Mouse (Mus musculus) bone marrow macrophage, adult 2 months (primary cell): ENCODE measurements at regions not wholly inside any gene's neighbourhood (a gene's known extent, or its start where the extent isn't known, plus 50 kb on each side); places are given as distances from the start of the nearest gene placed in this dataset.
A peak's percentile ranks its signal among the peaks of the same experiment; 100 is the strongest.

Experiments
- H3K27ac ChIP-seq: 2 replicates; pipeline ENCODE4 v1.5.1; 2012; ENCODE audit warnings: low read depth, low read length; ENCODE audit not compliant: insufficient read depth
- H3K4me1 ChIP-seq: 2 replicates; pipeline ENCODE4 v1.6.1; 2012; ENCODE audit warnings: low read length; ENCODE audit not compliant: control insufficient read depth, insufficient read depth
- H3K4me3 ChIP-seq: 2 replicates; pipeline ENCODE4 v1.5.1; 2012; ENCODE audit warnings: mild to moderate bottlenecking, low read length, moderate library complexity; ENCODE audit not compliant: insufficient read depth
- CTCF ChIP-seq: IDR thresholded peaks from 2 replicates; pipeline ENCODE4 v1.5.1; 2012; ENCODE audit warnings: low read depth, mild to moderate bottlenecking, low read length, moderate library complexity
- POLR2A ChIP-seq: IDR thresholded peaks from 2 replicates; pipeline ENCODE4 v1.6.1; 2012; ENCODE audit warnings: mild to moderate bottlenecking, low read depth, low read length, borderline replicate concordance

DNA sequence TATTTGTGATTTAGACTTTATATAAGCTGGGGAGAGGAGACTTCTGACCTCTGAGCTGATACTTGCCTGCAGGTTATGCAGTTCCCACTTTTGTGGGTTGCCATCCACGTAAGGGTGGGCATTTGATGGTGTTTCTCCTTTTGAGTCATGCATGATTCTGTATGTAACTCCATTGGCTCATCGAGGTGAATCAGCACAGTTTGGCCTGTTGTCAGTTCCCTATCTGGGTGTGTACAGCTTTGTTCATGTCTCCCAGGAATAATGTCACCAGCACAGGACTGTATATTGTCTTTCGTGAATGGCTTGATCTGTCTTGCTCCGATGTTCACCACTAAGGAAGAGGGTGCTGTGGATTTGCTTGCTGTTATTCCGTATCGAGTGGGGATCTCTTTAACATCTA, 229.6 kb upstream of the Pgrmc2 start:
- TF ChIP-seq POLR2A, result no peak
- TF ChIP-seq CTCF, result no peak

DNA sequence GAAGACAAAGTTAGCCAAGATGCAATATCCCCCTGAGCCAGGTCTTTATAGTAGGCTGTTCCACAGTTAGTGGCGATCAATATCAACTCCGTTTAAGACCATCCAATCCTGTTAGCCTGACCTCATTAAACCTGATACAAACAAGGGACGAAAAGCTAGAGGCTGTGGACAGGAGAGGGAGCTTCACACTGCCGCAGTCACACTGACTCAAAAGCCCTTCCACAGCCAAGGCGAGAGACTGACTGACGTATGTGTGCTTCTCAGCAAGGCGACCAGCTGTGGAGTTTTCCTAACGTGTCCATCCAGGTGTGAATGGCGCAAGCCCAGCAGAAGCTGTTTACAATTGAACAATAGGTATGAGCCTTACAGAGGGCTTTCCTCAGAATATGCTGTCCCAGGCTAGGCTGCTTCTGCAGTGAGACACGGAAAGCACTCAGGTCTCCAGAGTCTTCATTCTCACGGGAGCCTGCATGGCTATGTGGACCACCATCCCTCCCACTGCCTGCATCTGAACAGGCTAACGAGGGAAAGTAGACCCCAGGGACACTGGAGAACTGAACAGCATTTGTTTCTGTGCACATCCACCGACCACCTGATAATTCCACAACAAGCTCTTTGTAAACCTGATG, 224.7 kb upstream of the Pgrmc2 start:
- H3K27ac ChIP-seq, result no peak overlapping the region
- H3K4me3 ChIP-seq, result no peak overlapping the region
- peaks cover 12% of the 10 kb centered on the region for H3K4me1 ChIP-seq
- TF ChIP-seq POLR2A, result no peak
- TF ChIP-seq CTCF, result no peak

More for the DNA sequence above, 229.6 kb upstream of the Pgrmc2 start:
- Histone ChIP-seq H3K4me3 (no peak overlapping the region), H3K4me1 (peaks cover 12% of the 10 kb centered on the region), H3K27ac (no peak overlapping the region)

DNA sequence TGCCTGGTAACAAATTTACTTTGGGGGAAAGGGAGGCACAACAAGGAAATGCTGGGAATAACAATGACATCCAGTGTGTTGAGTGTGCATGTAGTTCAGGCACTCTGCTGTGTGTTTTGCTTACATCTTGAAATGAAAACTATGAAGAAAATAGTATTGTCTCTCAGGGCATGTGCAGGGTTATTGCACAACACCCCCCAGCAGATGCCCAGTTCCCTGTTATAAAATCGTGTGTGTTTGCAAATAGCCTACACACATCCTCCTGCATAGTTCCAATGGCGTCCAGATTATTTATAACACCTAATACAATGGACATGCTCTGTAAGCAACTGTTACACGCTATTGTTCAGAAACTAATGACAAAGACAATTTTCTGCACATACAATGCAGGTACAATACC, 220.0 kb upstream of the Pgrmc2 start:
- Histone ChIP-seq H3K4me3 (no peak overlapping the region), H3K4me1 (0 out of 2 replicates have a peak, but pooled peaks cover 5% of the 10 kb centered on the region), H3K27ac (peak overlapping the region; percentile 5; the same call in 1 of the 2 replicates)
- TF ChIP-seq POLR2A (no peak), CTCF (no peak)

DNA sequence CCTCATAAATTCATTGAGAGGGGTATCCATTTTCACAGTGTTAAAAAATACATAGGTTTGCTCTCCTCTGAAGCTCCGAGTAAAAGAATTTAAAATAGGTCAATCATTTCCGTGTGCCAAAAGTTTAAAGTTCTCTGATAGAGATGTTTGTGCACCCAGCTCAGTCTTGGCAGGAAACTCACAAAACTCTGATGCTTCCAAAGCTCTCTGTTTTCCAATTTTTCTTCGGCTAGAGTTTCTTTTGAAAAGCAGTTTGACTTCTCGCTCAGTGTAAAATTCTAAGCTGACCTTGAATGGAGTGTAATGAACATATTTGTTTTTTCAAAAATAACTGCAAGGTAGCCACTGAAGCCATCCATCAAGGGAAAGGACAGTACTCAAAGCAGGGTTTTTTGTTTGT, 215.9 kb upstream of the Pgrmc2 start:
- H3K4me3 ChIP-seq, result no peak overlapping the region
- H3K27ac ChIP-seq, result no peak overlapping the region
- TF ChIP-seq CTCF (no peak), POLR2A (no peak)
- H3K4me1 ChIP-seq, result 0 out of 2 replicates have a peak, but pooled peaks cover 5% of the 10 kb centered on the region

DNA sequence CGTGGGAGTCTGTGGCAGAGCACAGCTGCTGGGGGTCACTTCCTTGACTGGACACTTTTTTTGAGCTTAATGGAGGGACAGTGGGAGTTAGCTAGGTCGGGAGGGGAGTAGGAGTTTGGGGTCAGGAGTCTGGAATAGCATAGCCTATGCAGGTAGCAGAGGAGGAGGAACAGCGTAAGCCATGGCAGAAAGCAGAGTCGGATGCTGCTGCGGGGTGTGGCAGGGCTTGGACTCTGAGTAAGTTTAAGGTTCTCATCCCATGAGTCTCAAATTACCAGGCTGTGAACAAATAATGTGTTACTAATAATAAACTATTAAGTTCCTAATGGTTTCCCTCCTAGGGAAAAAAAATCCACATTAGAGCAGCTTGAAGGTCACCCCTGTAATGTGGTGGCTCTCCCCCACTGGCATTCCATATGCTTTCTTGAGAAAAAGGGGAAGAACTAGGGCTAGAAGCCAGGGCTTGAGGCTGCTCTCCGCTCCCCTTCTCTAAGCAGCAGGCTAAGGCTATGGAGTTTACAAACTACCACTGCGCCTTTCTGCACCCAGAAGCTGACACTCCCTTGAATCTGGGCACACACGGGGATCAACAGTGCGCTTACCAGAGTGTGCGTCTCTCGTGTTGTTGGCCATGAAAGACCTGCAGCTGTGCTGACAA, 213.4 kb upstream of the Pgrmc2 start:
- TF ChIP-seq POLR2A (no peak), CTCF (no peak)
- no peak overlapping the region for H3K4me3 ChIP-seq
- no peak overlapping the region for H3K27ac ChIP-seq
- no peaks in the 10 kb centered on the region for H3K4me1 ChIP-seq

DNA sequence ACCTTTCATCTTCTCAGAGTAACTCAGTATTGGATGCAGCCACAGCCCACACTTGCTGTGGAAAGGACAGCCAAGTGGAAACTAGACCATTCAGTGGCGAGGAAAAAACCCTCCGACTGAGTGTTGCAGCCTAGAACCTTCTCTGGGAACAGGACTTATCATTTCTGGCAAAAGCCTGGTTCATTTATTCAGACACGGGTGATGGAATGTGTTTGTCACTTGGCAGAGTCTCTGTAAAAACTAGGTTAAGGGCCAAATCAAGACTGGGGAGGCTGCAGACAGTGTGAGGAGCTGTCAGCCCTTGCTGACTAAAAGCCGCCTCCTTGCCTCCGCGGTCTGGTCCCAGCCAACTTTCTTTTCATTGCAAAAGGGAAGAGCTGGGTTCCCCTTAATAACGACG, 212.3 kb upstream of the Pgrmc2 start:
- Histone ChIP-seq H3K27ac (no peak overlapping the region), H3K4me3 (no peak overlapping the region), H3K4me1 (no peaks in the 10 kb centered on the region)
- TF ChIP-seq CTCF (no peak), POLR2A (no peak)

DNA sequence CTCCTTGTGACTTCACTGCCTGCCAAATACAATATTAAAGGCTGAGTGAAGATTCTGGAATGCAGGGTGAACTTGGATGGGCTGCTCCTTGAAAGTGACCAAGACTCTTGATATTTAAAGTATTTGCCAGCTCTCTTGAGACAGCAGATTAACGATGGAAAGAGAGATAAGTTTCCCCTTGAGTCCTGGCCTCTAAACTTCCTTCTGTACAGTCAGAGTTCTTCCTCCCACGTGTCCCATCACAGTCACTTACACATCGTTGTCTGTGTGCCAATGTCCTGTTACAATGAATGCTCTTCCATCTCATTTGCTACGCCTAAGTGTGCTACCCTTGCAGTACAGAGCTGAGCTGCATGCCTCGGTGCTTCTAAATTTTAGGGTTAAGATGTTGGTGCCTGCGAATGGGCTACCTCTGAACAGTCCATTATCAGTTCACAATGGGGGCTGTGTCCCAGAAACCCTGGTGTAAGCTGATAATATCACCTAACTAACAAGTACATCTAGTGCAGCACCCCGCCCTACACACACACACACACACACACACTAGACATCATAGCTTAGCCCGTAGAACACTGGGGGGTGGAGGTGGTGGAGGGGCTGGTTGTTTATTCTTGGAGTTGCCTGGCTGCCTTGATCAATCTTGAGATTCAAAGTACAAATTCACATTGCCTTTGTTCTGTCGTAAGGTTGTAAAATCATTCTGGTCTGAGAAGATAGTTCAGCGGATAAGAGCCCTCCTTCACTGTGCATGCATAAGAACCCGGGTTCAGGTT, 207.9 kb upstream of the Pgrmc2 start:
- Histone ChIP-seq H3K4me1 (no peaks in the 10 kb centered on the region), H3K4me3 (no peak overlapping the region), H3K27ac (no peak overlapping the region)
- no peak for TF ChIP-seq CTCF
- TF ChIP-seq POLR2A, result no peak

DNA sequence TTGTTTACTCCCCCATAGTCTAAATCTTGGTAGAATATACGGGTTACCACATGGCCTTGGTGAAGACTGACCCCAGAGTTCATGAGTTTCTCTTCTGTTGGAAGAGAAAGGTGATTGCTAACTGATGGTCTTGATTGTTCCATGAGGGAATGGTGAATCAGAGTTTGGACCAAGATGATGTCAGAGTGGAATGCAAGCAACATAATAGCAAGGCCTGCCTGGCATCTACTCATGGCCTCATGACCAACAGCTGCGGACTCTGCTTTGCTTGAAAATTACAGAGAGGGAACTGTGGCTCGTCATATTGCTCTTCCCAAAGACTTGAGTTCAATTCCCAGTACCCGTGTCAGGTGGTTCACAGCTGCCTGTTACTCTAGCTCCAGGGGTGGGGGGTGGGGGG, 205.9 kb upstream of the Pgrmc2 start:
- no peak overlapping the region for H3K4me3 ChIP-seq
- H3K4me1 ChIP-seq, result peaks cover 7% of the 10 kb centered on the region; the same call in 1 of the 2 replicates
- H3K27ac ChIP-seq, result no peak overlapping the region
- TF ChIP-seq CTCF, result no peak
- no peak for TF ChIP-seq POLR2A

DNA sequence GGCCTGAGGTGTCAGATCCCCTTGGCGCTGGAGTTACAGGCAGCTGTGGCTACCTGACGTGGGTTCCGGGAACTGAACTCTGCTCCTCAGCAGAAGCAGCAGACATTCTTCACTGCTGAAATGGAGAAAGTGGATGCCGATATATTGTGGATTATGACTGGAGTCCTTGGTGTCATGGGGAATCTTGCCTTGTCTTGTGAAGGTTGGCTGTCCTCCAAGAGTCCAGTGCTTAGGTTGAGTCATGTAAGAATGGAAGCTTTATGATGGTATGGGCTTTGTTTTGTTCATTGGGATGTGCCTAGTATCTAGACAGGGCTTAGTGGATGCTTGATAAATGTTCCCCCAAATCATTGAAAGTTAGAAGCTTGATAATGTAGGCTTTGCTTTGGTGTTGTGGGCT, 205.2 kb upstream of the Pgrmc2 start:
- Histone ChIP-seq H3K4me1 (peaks cover 7% of the 10 kb centered on the region; the same call in 1 of the 2 replicates), H3K27ac (no peak overlapping the region), H3K4me3 (no peak overlapping the region)
- TF ChIP-seq CTCF, result no peak
- TF ChIP-seq POLR2A, result no peak

DNA sequence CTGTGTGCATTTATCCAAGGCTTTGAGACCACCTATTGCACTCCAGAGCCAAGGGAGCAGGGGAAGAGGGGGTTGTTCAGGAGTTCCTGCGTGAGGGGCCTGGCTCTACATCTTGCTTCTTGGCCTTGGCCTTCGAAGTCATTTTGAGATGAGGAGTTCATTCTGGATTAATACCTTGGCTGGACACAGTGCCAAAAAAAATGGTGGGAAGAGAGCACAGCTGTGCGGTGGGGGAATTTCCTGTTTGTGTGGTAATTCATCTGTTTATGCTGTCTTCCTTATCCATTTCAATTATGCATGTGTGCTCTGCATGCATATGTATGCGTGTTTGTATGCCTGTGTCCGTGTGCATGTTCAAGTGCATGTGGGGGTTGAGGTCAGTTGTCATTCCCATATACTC, 202.5 kb upstream of the Pgrmc2 start:
- H3K4me1 ChIP-seq, result peaks cover 7% of the 10 kb centered on the region; the same call in 1 of the 2 replicates
- no peak overlapping the region for H3K27ac ChIP-seq
- no peak for TF ChIP-seq POLR2A
- no peak for TF ChIP-seq CTCF
- H3K4me3 ChIP-seq, result no peak overlapping the region
